Mouse (Mus musculus): ENCODE results near the gene Crtc3. TPM values are rescaled to one million over a fixed set of nuclear protein-coding genes. Genes with fewer than 3 reads are reported as not detected.

Crtc3 gene
- polyA plus RNA-seq, 1 experiment from 2014 or later = 15.5 TPM

- H3K27ac ChIP-seq (ENCODE audit: low read depth, low read length) = no peak overlapping the region
- no peaks in the 10 kb centered on the region for H3K9me3 ChIP-seq (ENCODE audit: control insufficient read depth, low read length)
- no peaks in the 10 kb centered on the region for H3K27me3 ChIP-seq (ENCODE audit: control insufficient read depth, insufficient read depth, low read length)
- no peak overlapping the region for H3K9ac ChIP-seq (ENCODE audit: low read length)
- no peaks in the 10 kb centered on the region for H3K36me3 ChIP-seq (ENCODE audit: control insufficient read depth, insufficient read depth, low read length)
- no peak overlapping the region for H3K4me3 ChIP-seq (ENCODE audit: low read depth, low read length)
- no peak for DNase-seq (ENCODE audit: low spot score)
- 90% methylated on average over 9 of the region's 9 CpGs for WGBS
- no peaks in the 10 kb centered on the region for H3K4me1 ChIP-seq (replicated peaks; ENCODE audit: control insufficient read depth, insufficient read depth, low read length)
- no peak for ATAC-seq (replicated peaks; ENCODE audit: low FRiP score)
- H3K4me2 ChIP-seq (ENCODE audit: low read depth, low read length, severe bottlenecking) = no peak overlapping the region
Observed at GRCm38 (mm10) chr7:80634741-80635140, 53.9 kb downstream of the Crtc3 start.

DNA sequence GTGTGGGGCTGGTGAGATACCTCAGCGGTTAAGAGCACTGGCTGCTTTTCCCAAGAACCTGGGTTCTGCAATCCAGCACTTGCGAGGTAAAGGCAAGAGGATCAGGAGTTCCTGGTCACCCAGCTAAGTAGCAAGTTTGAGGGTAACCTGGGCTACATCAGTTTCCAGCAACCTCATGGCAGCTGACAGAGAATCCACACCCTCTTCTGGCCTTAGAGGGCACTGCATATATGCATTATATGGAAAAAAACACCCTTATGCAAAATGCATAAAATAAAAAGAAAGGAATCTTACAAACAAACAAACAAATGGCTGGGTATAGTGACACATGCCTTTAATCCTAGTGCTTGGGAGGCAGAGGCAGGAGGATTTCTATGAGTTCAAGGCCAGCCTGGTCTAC lies 55.0 kb downstream of the Crtc3 start:
- no peaks in the 10 kb centered on the region; the same call in 1 of the 2 replicates for H3K4me1 ChIP-seq (replicated peaks; ENCODE audit: control insufficient read depth, insufficient read depth, low read length)
- H3K9ac ChIP-seq (ENCODE audit: low read length) = no peak overlapping the region
- H3K27ac ChIP-seq (ENCODE audit: low read depth, low read length) = no peak overlapping the region
- H3K36me3 ChIP-seq (ENCODE audit: control insufficient read depth, insufficient read depth, low read length) = no peaks in the 10 kb centered on the region
- H3K4me2 ChIP-seq (ENCODE audit: low read depth, low read length, severe bottlenecking) = no peak overlapping the region
- H3K27me3 ChIP-seq (ENCODE audit: control insufficient read depth, insufficient read depth, low read length) = no peaks in the 10 kb centered on the region
- no peak overlapping the region for H3K4me3 ChIP-seq (ENCODE audit: low read depth, low read length)
- WGBS = 97% methylated on average over 2 of the region's 2 CpGs
- no peak for ATAC-seq (replicated peaks; ENCODE audit: low FRiP score)
- no peak for DNase-seq (ENCODE audit: low spot score)
- H3K9me3 ChIP-seq (ENCODE audit: control insufficient read depth, low read length) = no peaks in the 10 kb centered on the region

DNA sequence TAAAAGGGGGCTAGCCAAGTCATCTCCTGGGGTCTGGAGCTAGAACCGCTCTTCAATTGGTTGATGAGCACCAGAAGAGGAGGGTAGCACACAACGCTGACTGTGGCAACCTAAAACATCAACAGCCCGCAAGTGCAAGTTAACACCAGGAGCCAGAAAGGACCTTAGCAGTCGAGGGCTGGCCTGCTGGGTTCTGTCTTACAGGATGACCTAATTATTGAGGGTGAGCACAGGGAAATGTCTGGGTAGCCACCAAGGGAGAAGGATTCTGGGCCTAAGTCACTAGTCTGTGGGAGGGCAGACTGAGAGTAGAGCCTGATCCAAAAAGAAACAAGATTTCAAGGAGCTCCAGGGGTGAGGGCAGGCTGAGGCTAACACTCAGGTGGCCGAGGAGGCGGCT lies 56.7 kb downstream of the Crtc3 start:
- WGBS = 70% methylated on average over 6 of the region's 6 CpGs
- Histone ChIP-seq H3K4me2 (ENCODE audit: low read depth, low read length, severe bottlenecking) (no peak overlapping the region), H3K36me3 (ENCODE audit: control insufficient read depth, insufficient read depth, low read length) (no peaks in the 10 kb centered on the region), H3K9me3 (ENCODE audit: control insufficient read depth, low read length) (no peaks in the 10 kb centered on the region), H3K27me3 (ENCODE audit: control insufficient read depth, insufficient read depth, low read length) (no peaks in the 10 kb centered on the region), H3K4me1 (replicated peaks; ENCODE audit: control insufficient read depth, insufficient read depth, low read length) (no peaks in the 10 kb centered on the region; the same call in 1 of the 2 replicates), H3K4me3 (ENCODE audit: low read depth, low read length) (no peak overlapping the region), H3K27ac (ENCODE audit: low read depth, low read length) (no peak overlapping the region), H3K9ac (ENCODE audit: low read length) (no peak overlapping the region)
- DNase-seq (ENCODE audit: low spot score) (no peak), ATAC-seq (replicated peaks; ENCODE audit: low FRiP score) (no peak)

DNA sequence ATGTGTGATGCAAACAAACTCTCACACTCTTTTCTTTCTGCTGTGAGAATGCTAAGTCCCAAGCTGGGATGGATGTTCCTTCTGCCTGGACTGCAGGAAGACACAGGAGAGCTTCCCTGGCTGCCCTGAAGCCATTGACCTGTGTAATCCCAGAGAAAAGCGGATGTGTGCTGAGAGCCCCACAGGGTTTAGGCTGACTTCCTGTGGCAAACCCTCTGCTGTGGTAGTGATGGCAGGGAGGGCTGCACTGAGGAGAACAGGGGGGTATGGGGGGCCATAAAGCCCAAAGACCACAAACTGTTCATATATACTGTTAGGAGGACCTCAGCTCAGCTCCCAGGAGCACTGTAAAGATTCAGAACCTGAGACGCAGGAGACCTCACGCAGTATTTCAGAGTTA lies 57.3 kb downstream of the Crtc3 start:
- no peaks in the 10 kb centered on the region for H3K9me3 ChIP-seq (ENCODE audit: control insufficient read depth, low read length)
- H3K27me3 ChIP-seq (ENCODE audit: control insufficient read depth, insufficient read depth, low read length) = no peaks in the 10 kb centered on the region
- no peak overlapping the region for H3K9ac ChIP-seq (ENCODE audit: low read length)
- H3K27ac ChIP-seq (ENCODE audit: low read depth, low read length) = no peak overlapping the region
- 77% methylated on average over 3 of the region's 3 CpGs for WGBS
- no peaks in the 10 kb centered on the region for H3K36me3 ChIP-seq (ENCODE audit: control insufficient read depth, insufficient read depth, low read length)
- no peak overlapping the region for H3K4me2 ChIP-seq (ENCODE audit: low read depth, low read length, severe bottlenecking)
- ATAC-seq (replicated peaks; ENCODE audit: low FRiP score) (no peak), DNase-seq (ENCODE audit: low spot score) (no peak)
- H3K4me3 ChIP-seq (ENCODE audit: low read depth, low read length) = no peak overlapping the region
- H3K4me1 ChIP-seq (replicated peaks; ENCODE audit: control insufficient read depth, insufficient read depth, low read length) = no peaks in the 10 kb centered on the region; the same call in 1 of the 2 replicates

DNA sequence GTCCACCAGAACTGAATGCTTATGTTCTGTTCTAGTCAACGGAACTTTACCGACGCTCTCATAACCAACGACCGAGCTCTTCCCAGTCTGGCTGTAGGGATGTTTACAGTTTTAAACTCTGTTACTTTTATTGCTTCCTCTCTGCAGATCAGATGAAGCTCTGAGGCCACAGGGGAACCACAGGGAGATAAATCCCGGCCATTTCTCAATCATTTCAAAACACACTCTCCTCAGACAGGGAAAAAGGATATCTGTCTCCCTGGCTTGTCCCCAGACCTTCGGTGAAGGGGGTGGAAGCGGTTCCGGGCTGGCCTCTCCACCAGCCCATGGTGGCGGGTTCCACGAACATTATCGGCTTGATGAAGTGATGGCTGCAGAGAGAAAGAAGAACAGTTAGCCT lies 59.3 kb downstream of the Crtc3 start:
- Histone ChIP-seq H3K4me1 (replicated peaks; ENCODE audit: control insufficient read depth, insufficient read depth, low read length) (no peaks in the 10 kb centered on the region; the same call in 1 of the 2 replicates), H3K4me3 (ENCODE audit: low read depth, low read length) (no peak overlapping the region), H3K27ac (ENCODE audit: low read depth, low read length) (no peak overlapping the region), H3K9me3 (ENCODE audit: control insufficient read depth, low read length) (no peaks in the 10 kb centered on the region), H3K36me3 (ENCODE audit: control insufficient read depth, insufficient read depth, low read length) (no peaks in the 10 kb centered on the region), H3K4me2 (ENCODE audit: low read depth, low read length, severe bottlenecking) (no peak overlapping the region), H3K9ac (ENCODE audit: low read length) (no peak overlapping the region), H3K27me3 (ENCODE audit: control insufficient read depth, insufficient read depth, low read length) (no peaks in the 10 kb centered on the region)
- no peak for ATAC-seq (replicated peaks; ENCODE audit: low FRiP score)
- DNase-seq (ENCODE audit: low spot score) = no peak
- WGBS = 92% methylated on average over 12 of the region's 12 CpGs

- DNase-seq (ENCODE audit: low spot score) = no peak
- Histone ChIP-seq H3K4me3 (ENCODE audit: low read depth, low read length) (no peak overlapping the region), H3K4me2 (ENCODE audit: low read depth, low read length, severe bottlenecking) (no peak overlapping the region), H3K4me1 (replicated peaks; ENCODE audit: control insufficient read depth, insufficient read depth, low read length) (no peaks in the 10 kb centered on the region; the same call in 1 of the 2 replicates), H3K9me3 (ENCODE audit: control insufficient read depth, low read length) (no peaks in the 10 kb centered on the region), H3K27ac (ENCODE audit: low read depth, low read length) (no peak overlapping the region), H3K36me3 (ENCODE audit: control insufficient read depth, insufficient read depth, low read length) (no peaks in the 10 kb centered on the region), H3K9ac (ENCODE audit: low read length) (no peak overlapping the region), H3K27me3 (ENCODE audit: control insufficient read depth, insufficient read depth, low read length) (no peaks in the 10 kb centered on the region)
- WGBS = 77% methylated on average over 8 of the region's 8 CpGs
- ATAC-seq (replicated peaks; ENCODE audit: low FRiP score) = no peak
Observed at GRCm38 (mm10) chr7:80628708-80629183, 59.9 kb downstream of the Crtc3 start.

- no peak overlapping the region for H3K9ac ChIP-seq (ENCODE audit: low read length)
- no peak overlapping the region for H3K4me3 ChIP-seq (ENCODE audit: low read depth, low read length)
- H3K4me1 ChIP-seq (replicated peaks; ENCODE audit: control insufficient read depth, insufficient read depth, low read length) = no peaks in the 10 kb centered on the region; the same call in 1 of the 2 replicates
- no peaks in the 10 kb centered on the region for H3K36me3 ChIP-seq (ENCODE audit: control insufficient read depth, insufficient read depth, low read length)
- WGBS = 83% methylated on average over 5 of the region's 5 CpGs
- H3K27me3 ChIP-seq (ENCODE audit: control insufficient read depth, insufficient read depth, low read length) = no peaks in the 10 kb centered on the region
- DNase-seq (ENCODE audit: low spot score) (no peak), ATAC-seq (replicated peaks; ENCODE audit: low FRiP score) (no peak)
- no peaks in the 10 kb centered on the region for H3K9me3 ChIP-seq (ENCODE audit: control insufficient read depth, low read length)
- H3K27ac ChIP-seq (ENCODE audit: low read depth, low read length) = no peak overlapping the region
- no peak overlapping the region for H3K4me2 ChIP-seq (ENCODE audit: low read depth, low read length, severe bottlenecking)
Observed at GRCm38 (mm10) chr7:80626943-80627342, 61.7 kb downstream of the Crtc3 start.

GRCm38 (mm10) chr7:80625841-80626240 lies 62.8 kb downstream of the Crtc3 start:
- H3K9ac ChIP-seq (ENCODE audit: low read length) = no peak overlapping the region
- H3K27me3 ChIP-seq (ENCODE audit: control insufficient read depth, insufficient read depth, low read length) = no peaks in the 10 kb centered on the region
- no peaks in the 10 kb centered on the region; the same call in 1 of the 2 replicates for H3K4me1 ChIP-seq (replicated peaks; ENCODE audit: control insufficient read depth, insufficient read depth, low read length)
- no peaks in the 10 kb centered on the region for H3K9me3 ChIP-seq (ENCODE audit: control insufficient read depth, low read length)
- no peak overlapping the region for H3K4me2 ChIP-seq (ENCODE audit: low read depth, low read length, severe bottlenecking)
- DNase-seq (ENCODE audit: low spot score) (no peak), ATAC-seq (replicated peaks; ENCODE audit: low FRiP score) (no peak)
- 92% methylated on average over 7 of the region's 7 CpGs for WGBS
- H3K27ac ChIP-seq (ENCODE audit: low read depth, low read length) = no peak overlapping the region
- no peak overlapping the region for H3K4me3 ChIP-seq (ENCODE audit: low read depth, low read length)
- H3K36me3 ChIP-seq (ENCODE audit: control insufficient read depth, insufficient read depth, low read length) = no peaks in the 10 kb centered on the region

DNA sequence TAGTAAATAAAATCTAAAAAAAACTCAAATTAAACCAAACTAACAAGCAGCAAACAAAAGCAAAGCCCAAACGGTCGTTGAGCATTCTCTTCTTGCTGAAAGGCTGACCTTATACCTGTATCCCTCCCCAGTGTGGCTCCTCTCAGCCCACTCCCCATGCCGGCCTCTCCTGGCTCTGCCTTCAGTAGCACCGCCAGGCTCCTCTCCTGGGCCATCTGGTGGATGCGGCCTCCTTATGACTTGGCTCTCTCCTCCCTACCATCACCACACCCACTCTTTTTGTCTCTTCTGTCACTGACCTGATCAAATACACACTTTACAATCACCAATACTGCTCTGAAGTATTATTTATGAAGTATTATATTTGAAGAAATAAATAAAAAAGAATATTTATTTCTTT lies 65.4 kb downstream of the Crtc3 start:
- H3K27me3 ChIP-seq (ENCODE audit: control insufficient read depth, insufficient read depth, low read length) = no peaks in the 10 kb centered on the region
- no peak overlapping the region for H3K4me2 ChIP-seq (ENCODE audit: low read depth, low read length, severe bottlenecking)
- no peaks in the 10 kb centered on the region for H3K36me3 ChIP-seq (ENCODE audit: control insufficient read depth, insufficient read depth, low read length)
- ATAC-seq (replicated peaks; ENCODE audit: low FRiP score) = no peak
- H3K4me1 ChIP-seq (replicated peaks; ENCODE audit: control insufficient read depth, insufficient read depth, low read length) = no peaks in the 10 kb centered on the region
- WGBS = 85% methylated on average over 5 of the region's 5 CpGs
- no peak overlapping the region for H3K9ac ChIP-seq (ENCODE audit: low read length)
- DNase-seq (ENCODE audit: low spot score) = no peak
- no peak overlapping the region for H3K4me3 ChIP-seq (ENCODE audit: low read depth, low read length)
- no peak overlapping the region for H3K27ac ChIP-seq (ENCODE audit: low read depth, low read length)
- H3K9me3 ChIP-seq (ENCODE audit: control insufficient read depth, low read length) = no peaks in the 10 kb centered on the region

Measured in forebrain, embryonic 11.5 days (tissue).